Mouse (Mus musculus) ovary, postnatal 14 days (tissue): ENCODE measurements around the gene Mturn.

Source experiments
- DNase-seq: peaks from one replicate; pipeline ENCODE4 v3.0.0; 2022; ENCODE audit warnings: low spot score

Gene Mturn

DNA sequence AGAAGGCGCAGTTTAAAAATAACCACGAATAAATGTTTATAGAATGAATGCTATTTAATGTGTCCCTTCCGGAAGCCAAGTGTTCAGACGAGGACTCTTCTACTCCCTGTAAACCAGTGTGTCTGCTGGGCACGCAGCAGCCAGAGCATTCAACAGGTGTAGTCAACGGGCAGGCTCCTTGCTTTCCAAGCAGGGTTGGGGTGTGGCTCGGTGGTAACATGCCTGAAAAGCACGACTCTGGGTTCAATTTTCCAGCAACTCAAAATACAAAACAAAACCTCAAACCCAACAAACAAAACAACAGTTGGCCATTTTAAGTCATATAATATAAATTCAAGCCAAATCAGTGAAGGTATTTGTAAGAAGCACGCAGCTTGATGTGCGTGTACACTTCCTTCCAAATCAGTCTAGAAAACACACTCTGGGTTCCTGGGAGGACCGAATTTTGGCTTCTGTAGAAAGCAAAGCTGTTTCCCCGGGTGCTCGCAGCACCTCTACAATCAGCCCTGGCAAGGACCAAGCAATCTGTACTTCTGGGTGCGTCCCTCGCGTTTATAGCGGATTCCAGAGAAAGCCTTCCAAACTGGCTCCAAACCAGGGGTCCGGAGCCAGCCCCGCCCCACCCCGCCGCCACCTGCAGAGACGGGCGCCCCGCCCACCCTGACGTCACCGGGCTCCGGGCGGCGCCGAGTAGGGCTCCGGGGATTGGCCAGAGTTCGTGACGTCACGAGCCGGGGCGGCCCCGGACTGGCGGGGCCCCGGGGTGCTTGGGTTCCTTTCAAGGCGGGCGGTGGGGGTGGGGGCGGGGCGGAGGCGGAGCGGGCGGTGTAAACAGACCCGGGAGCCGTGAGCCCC is at the start of gene Mturn:
TSS of gene Mturn (plus strand) at position 734 of the 855 bp plus-strand sequence.
- peak; percentile 99 for DNase-seq

DNA sequence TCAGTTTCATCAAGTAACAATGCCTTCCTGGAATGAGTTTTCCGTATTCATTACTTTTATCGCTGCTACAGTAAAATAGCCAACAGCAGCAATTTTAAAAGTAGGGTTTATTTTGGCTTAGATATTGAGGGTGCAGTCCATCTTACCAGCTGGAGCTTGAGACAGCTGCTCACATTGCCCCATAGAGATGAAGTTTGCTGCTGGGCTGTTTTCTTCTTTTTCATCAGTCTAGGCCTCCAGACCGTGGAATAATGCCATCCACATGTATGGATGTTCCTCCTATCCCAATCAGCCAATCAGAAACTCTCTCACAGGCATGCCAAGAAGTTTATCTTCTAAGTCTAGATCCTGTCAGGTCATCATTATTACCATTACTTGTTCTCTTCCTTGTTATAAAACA is 41.5 kb upstream of the Mturn start:
- DNase-seq, result no peak

DNA sequence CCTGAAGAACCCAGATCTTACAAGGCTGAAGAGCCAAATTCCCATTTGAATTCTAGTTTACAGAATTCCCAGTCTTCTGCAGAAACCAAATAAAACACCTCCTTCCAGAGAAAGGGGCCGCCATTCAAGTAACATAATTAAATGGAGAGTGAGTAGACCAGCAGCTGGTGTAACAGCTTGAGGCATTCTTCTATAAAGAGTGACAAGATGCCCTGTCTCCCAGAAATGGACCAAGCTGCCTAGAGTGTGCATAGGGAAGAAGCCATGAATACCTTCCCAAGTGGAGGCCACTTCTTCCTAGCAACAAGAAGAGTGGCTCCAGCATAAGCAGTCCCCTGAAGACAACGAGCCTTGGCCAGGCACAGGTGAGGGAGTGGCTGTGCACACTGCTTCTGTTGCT is 39.5 kb upstream of the Mturn start:
- DNase-seq, result no peak

DNA sequence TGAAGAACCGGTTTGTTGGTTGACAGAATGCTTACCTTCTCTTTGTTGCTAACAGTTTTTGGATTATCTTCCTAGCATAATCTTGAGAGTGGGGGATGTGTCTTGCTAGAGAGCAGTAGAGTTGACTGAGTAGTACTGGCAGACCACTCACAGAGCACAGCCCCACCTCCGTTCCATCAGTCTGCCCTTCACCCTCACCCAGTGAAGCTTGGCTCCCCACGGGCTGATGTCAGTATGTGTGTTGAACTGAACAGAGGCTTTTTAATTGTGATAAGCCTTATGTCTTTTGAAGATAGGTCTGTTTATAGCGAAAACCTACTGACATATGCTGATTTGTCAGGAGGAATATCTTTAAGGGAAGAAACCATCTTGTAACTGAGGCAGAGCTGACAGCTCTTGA is 38.2 kb upstream of the Mturn start:
- DNase-seq, result no peak

DNA sequence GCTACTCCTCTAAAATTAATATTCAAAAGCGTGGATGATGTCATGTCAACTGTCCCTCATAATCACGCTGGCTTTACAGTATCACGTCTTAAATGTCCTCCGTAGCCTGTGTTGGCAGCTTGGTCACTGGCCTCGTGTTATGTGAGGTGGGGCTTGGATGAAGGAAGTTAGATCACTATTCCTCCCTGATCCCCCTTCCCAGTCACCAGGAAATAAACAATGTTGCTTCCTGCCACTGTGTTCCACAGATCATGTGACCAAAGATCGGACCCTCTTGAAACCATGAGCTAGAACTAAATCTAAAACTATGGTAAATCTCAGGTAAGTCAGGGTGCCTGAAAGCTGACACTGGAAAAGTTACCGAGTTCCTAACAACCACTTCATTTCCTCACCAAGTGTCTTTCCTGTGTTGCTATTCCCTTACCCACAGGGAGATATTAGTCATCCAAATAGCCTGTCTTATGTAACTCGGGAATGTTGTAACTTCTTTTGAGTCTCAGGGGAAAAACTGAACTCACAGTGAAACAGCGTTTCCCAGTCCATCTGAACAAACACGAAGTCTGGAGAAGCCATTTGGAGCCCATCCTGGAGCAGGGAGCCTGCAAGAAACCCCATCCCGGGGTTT is 25.8 kb upstream of the Mturn start:
- no peak for DNase-seq

DNA sequence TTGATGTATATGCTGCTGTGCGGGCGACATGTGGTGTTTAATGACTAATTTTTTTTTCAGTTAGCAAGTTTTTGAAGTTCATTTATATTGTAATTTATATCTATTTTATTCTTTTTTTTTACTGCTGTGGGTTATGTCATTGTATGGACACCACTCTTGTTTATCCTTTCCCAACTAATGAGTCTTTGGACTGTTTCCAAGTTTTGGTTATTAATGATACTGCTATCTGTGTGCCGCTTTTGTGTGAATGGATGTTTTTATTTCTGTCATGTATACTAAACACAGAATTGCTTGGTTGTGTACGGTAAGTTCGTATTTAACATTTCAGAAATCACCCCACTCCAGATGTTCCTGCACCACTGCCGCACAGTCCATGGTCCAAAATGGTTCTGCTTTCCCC is 23.6 kb upstream of the Mturn start:
- DNase-seq, result no peak

DNA sequence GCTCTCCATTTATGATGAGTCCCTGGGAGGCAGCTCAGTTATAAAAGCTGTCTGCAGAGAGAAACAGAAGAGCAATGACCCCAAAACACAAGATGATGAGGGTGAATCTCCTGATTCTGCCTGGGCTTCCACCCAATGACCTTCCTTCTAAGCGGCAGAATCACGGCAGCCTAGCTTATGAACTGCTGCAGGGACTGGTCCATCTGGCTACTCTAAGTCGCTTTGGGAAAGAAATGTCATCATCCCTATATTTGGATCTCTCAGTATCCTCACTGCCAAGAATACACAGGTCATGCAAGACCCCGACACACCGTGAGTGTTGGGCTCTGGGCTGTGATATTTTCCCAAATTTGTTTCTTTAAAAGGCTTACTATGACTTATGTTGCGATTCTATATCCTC is 11.6 kb upstream of the Mturn start:
- DNase-seq, result no peak

DNA sequence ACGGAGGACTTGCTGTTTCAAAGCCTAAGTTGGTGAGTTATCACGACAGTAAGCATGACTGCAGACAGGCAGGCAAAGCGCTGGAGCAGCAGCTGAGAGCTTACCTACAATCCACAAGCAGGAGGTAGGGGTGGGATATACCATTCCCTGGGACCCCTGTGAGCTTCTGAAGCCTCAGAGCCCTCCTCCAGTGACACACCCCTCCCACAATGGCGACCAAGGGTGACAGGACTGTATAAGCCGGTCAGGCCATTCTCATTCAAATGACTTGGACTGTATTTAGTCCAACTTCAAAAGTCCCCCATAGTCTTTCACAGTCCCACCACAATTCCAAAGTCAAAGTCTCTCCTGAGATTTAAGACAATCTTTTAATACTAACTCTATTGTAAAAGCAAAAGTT is 8.5 kb upstream of the Mturn start:
- DNase-seq, result no peak

DNA sequence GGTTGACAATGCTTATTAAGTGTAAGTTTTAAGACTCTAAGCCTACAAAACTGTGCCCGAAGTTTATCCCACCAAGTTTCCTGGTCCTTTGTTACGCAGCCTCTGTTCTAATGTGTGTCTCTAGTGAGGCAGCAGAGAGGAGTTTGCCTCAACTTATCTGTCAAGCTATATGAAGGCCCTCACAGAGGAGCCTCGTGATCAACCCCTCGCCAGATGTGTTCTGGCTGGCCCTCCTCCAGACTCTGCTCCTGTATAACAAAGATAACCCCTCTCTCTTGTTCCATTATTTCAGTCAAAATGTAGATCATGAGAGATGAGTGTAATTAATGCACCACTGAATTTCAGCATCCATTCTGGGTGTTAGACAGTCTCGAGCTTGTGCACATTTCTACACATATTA is 1.7 kb upstream of the Mturn start:
- DNase-seq, result no peak

DNA sequence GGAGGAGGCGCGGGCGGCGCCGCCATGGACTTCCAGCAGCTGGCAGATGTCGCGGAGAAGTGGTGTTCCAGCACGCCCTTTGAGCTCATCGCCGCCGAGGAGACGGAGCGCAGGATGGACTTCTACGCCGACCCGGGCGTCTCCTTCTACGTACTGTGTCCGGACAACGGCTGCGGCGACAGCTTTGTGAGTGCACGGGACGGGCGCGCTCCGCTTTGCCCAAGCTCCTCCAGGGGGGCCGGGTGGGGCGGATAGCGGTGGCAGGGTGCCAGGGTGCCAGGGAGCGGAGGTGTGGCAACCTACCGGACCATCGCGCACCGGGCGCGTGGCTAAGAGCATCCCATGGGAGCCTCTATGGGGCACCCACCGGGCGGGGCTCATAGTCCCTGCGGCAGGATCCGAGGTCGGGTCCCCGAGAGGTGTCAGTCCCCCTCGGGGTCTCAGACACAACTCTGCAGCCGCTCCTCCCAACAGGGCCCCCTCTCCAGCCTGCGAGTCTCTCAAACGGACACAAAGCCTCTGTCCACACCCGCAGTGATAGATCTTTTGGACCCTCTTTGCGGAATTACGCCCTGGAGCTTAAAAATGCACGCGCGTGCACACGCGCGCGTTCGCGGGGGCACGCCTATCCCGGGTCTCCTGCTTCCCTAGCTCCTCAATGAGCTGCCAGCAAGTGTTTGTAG is 463 bp downstream of the Mturn start:
- DNase-seq, result no peak

DNA sequence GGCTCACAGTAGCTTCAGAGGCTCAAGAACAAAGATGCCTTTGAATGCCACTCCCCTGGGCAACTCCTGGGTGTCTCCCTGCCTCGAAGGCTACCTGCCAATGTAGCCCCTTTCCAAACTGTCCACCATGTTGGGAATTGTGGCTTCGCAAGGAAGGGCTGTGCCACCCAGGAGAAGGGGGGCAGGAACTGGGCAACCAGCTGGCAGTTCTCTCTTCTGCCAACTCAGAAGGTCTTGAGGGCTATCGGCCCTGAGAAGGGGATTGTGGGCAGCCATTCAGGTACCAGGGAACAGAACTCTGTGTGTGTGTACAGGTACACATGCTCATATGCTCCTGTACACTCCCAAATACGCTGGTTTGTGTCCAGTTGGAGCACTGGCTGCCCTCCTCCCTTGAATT is 2.7 kb downstream of the Mturn start:
- DNase-seq, result no peak

DNA sequence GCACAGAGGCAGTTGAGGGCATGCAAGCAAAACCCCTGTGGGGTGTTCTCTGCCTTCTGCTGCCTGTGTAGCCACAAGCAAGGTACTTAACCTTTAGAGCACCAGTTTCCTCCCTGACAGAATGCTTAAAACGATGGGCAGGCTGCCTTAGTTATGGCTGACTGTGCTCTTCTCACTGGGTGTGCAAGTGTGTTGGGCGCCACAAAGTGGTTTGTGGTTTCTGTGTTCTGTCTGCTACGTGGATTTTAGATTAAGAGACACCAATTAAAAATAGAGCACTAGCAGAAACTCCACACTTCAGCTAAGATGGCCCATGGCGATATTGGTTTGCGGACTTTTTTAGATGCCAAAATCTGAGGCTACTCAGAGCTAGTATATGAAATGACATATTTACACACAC is 3.7 kb downstream of the Mturn start:
- DNase-seq, result no peak

DNA sequence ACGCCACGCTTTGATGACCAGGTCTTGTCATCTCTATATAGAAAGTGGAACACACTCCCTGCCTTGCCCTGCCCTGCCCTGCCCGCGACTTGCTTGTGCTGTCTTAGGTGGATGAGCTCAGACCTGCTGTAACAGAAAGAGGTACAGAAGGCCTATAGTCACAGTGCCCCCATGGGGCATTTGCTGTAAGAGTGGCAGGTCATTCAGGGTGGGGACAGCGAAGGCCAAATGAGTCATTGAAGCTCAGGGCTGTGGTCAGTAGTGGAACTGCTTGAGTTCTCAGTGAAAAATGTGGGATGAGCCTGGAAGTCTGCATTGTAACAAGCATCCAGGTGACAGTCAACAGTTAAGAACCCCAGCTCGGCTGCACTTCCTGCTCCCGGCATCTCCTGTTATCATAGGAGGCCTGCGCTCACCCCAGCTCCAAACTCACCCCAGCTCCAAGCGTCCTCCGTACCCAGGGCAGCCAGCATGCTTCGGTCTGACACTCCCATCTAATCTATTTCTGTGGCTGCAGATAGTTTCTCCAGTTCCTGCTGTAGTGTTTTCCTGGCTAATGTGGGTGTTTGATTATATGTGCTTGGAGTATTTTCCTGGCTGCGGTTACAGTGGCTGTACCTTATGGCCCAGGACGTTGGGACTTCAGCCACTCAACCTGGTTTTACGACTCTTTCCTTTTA is 4.4 kb downstream of the Mturn start:
- no peak for DNase-seq

DNA sequence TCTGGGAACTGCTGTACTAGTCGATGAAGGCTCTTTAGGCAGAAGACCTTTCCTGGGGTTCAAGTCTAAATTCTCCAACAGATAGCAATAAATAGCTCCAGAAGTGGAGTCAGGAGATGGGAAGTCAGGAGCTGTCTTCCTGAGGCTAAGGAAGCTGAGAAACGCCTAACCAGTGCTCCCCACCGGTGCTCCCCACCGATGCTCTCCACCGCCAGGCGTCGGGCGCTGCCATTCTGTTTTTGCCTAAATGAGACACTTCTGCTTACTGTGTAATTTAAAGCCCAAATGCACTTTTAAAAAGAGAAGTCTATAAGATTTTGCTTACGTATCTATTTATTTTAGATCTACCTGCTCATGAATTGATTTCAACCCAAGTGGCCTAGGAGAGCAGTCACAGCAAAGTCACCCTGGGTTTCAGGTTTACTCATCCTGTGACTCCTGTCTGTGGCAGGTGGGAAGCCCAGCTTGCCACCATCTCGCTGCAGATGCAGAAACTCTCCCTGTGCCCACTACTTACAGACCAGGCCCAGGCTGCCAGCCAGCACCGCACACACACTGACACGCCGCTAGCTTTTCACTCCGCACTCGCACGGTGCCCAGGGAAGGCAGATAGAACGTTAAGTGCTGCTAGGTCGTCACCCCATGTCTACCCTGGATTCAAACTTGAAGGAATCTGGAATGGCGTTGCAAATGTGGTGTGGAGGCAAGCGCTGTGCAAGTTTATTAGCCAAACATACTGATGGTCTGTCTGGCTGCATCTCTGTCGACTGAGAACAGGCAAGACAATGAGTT is 5.7 kb downstream of the Mturn start:
- no peak for DNase-seq

DNA sequence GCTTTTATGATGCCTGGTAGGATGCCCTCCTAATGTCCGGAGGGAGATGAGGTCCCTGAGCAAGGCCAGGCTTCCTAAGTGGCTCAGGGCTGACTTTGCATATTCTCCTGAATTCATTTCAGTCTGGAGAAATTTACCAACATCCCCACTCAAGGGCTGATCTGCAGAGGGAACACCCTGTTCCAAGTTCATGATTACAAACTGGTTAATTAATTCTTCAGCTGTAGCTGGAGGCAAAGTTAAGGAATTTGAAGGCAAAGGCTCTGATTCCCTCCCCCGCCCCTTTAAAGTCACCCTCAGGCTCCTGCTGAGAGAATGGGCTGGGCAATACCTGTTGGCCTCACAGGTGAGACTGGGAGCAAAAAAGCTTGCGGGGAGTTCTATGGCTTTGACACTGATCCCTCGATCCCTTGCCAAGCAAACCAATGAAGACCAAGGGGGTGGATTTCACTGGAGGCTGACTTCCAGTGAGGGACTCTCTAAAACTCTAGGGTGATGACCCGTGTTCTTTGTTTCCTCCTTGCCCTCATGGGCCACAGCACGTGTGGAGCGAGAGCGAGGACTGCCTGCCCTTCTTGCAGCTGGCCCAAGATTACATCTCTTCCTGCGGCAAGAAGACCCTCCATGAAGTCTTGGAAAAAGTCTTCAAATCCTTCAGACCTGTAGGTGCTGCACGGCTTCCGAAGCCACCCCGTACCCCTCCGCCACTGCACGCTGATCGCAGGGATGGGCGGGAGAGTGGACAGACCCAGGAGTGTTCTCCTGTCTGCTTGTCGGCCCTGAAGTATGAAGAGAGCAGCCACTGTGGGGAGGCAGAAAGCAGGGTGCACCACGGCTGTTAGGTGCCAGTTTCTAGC is 7.3 kb downstream of the Mturn start:
- DNase-seq, result no peak

DNA sequence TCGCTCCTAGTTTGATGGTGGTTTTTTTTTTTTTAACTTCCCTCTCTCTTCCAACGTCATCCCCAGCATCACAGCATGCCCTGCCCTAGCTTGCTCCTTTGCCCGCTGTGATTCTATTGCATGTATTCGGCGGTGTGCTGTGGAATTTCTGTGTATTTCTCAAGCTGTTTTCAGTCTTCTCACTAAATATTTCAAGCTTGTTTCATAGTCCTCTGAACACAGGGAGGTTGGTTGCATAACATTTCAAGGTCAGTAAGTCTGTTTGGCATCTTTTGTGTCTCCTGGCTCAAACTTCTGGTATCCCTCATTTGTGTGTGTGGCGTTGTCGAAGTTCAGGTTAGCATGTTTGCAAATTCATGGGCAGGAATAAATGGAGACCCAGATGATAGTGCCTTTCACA is 8.3 kb downstream of the Mturn start:
- no peak for DNase-seq

DNA sequence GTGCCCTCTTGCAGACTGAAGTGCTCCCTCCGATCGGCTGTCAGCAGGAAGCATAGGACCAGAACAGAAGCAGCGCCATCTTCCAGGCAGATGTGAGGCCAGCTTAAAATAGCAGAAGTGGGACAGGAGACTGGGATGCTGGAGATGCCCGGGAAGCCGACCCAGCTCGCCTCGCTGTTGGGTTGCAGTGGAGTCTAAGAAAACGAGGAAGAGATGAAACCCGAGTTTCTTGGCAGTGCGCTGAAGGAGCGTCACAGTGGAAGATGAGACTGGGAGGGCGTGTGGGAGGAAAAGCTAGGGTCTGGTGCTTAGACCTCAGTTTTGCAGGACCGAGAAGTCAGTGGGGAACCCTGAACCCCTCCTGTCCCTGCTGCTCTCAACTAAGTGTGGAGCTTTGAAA is 9.4 kb downstream of the Mturn start:
- DNase-seq, result no peak

DNA sequence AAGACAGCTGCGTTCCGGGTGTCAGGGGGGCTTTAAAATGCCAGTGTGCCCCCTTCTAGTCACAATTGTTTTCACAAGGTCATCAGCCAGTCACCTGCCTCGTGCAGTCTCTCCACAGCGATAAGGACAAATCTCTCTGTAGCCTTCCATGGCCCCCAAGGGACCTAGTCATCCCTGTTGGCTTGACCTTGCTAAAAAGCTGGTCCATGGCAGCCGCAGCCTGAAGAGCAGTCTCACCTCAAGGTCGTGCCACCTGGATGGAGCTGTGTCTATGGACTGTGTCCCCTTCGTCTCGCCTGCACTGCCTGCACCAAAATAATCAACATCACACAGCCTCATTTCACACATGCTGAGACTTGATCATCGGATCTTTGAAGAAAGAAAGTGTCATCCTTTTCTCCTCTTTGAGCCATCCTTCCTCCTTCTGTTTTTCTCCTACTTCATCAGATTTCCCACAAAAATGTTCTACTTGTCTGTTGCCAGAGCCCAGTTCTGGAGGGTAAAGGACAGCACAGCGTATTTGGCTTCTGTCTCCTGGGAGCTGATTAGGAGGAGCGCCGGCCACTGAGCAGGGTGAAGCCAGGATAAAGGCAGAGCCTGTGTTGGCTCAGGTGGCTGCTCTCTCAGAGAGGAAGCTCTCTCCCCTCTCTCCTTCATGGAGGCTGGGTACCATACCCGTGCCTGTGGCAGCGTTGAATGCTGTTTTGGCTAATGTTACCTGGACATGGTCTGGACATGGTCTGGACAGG is 10.1 kb downstream of the Mturn start:
- DNase-seq, result no peak

DNA sequence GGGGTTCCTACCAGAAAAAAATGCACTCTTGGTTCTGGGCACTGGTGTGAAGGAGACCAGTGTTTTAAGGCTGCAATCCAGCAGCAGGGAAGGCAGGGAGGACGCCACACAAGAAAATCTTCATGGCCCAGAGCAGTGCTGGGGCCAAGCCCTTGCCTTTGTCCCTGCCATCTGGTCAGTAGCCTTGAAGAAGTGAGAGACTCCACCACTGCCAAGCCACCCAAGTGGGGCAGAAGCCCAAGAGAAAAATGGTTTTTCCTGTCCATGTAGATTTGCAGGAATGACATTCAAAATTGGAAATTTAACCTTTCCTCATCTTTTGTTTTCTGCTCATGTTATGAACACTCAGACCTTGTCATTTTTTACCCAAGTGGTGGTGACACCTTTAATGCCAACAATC is 10.8 kb downstream of the Mturn start:
- DNase-seq, result no peak

DNA sequence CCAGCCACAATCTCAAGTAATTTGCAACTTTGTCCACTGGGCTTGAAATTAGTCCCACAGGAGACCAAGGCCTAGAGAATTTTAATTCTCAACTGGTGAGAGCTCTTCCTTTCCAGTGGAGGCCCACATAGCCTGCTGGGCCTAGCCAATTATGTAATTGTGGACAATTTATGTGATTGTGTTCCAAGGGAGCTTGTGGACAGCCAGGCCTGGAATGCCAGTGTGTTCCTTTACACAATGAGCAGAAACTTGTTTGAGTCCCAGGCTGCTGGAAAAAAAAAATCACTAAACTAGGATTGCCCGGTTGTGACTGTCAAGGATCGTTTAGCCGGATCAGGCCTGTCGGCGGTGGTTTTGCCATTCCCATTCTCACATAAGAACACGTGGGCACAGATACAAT is 11.9 kb downstream of the Mturn start:
- no peak for DNase-seq
